Mouse (Mus musculus) lung, postnatal 10 days (tissue): ENCODE results near the gene Tktl2.

ENCODE experiments used
- DNase-seq: peaks from one replicate; pipeline ENCODE4 v3.0.0; 2021

The Tktl2 gene

GRCm38 (mm10) chr8:66511537-66511936, at the start of gene Tktl2:
TSS of gene Tktl2 (plus strand) at chr8:66511756.
- no peak for DNase-seq

GRCm38 (mm10) chr8:66469821-66470220, 41.7 kb upstream of the Tktl2 start:
- DNase-seq, result no peak

- DNase-seq, result no peak
Observed at GRCm38 (mm10) chr8:66476880-66477279, 34.7 kb upstream of the Tktl2 start.

- peak; percentile 86 for DNase-seq
Observed at GRCm38 (mm10) chr8:66486084-66486763, 25.3 kb upstream of the Tktl2 start, which contains the start of gene Tma16. TSS of gene Tma16 (minus strand) at chr8:66486530.

- DNase-seq, result no peak
Observed at GRCm38 (mm10) chr8:66488556-66488955, 23.0 kb upstream of the Tktl2 start.

GRCm38 (mm10) chr8:66490624-66491023, 20.9 kb upstream of the Tktl2 start:
- no peak for DNase-seq

GRCm38 (mm10) chr8:66494496-66494895, 17.1 kb upstream of the Tktl2 start:
- no peak for DNase-seq

- DNase-seq, result peak; percentile 77
Observed at GRCm38 (mm10) chr8:66495726-66496125, 15.8 kb upstream of the Tktl2 start.

GRCm38 (mm10) chr8:66496998-66497577, 14.5 kb upstream of the Tktl2 start:
- peak; percentile 54 for DNase-seq

GRCm38 (mm10) chr8:66503381-66503780, 8.2 kb upstream of the Tktl2 start:
- no peak for DNase-seq

- no peak for DNase-seq
Observed at GRCm38 (mm10) chr8:66519149-66519548, 7.6 kb downstream of the Tktl2 start.

GRCm38 (mm10) chr8:66520576-66520975, 9.0 kb downstream of the Tktl2 start:
- DNase-seq, result no peak

- no peak for DNase-seq
Observed at GRCm38 (mm10) chr8:66550092-66550491, 38.5 kb downstream of the Tktl2 start.
